Mouse (Mus musculus): ENCODE results near the gene Milr1.

- no peak for TF ChIP-seq CTCF (IDR thresholded peaks at IDR 0.05; ENCODE audit: control insufficient read depth, insufficient read depth, insufficient read length)
- TF ChIP-seq USF1 (IDR thresholded peaks at IDR 0.05; ENCODE audit: low read depth): no peak
- no peak for TF ChIP-seq MYOG (IDR thresholded peaks at IDR 0.05; ENCODE audit: control insufficient read depth, extremely low read depth, insufficient read length)
- TF ChIP-seq MYOD1 (IDR thresholded peaks at IDR 0.05; ENCODE audit: control insufficient read depth, insufficient read length, low read depth): no peak
Observed at GRCm38 (mm10) chr11:106815761-106816160, 64.7 kb downstream of the Milr1 start.
